Mouse (Mus musculus): ENCODE measurements around the gene Tmem81. TPM values are rescaled to one million over a fixed set of nuclear protein-coding genes. Genes with fewer than 3 reads are reported as not detected.

Tmem81 gene
- polyA plus RNA-seq, 1 experiment from 2014 or later = 2.0 TPM

DNA sequence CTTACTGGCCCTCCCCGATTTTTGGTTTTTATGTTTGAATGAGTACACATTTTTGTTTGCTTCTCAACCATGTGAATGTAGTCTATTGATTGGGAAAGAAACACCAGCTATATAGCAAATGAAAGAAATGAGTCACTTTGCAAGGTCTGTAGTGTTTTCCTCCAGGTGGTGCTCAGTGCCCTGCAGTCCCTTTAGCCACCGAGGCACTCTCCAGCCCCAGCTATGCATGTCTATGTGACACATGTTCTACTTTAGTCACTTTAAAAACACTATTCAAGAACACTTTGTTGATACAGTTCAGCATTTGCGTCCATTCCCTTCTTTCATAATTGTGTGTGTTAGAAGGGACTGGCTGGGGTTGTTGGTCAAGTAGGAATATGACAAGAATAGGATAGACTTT lies 22.8 kb upstream of the Tmem81 start:
- peaks cover 18% of the 10 kb centered on the region for H3K4me1 ChIP-seq
- H3K27ac ChIP-seq = no peak overlapping the region
- WGBS = 87% methylated on average over 3 of the region's 3 CpGs
- no peak overlapping the region for H3K9ac ChIP-seq
- no peak overlapping the region for H3K4me2 ChIP-seq (replicated peaks)
- H3K4me3 ChIP-seq = no peak overlapping the region
- H3K27me3 ChIP-seq = no peaks in the 10 kb centered on the region
- H3K36me3 ChIP-seq = peaks cover 29% of the 10 kb centered on the region
- H3K9me3 ChIP-seq = no peaks in the 10 kb centered on the region
- no peak for ATAC-seq (ENCODE audit: low FRiP score, low read depth)

DNA sequence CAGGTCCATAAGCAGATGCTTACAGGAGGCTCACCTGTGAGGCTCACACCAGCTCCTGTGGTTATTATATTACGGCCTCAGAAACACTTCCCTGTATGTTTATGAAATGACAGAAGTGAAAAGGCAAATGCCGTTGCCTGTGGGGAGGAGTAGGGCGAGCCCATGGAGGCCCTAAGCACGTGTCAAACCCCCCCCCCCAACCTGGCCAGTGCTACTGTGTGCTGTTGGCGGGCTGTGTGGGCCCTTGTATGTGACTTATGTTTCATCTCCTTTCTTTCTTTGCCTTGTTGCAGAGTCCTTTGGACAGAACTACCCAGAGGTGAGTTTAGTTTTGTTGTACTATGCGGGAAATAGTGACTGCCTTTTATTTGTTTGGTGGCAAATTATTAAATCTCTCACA lies 22.3 kb upstream of the Tmem81 start:
- WGBS = 84% methylated on average over 6 of the region's 6 CpGs
- Histone ChIP-seq H3K27me3 (no peaks in the 10 kb centered on the region), H3K4me1 (peaks cover 12% of the 10 kb centered on the region), H3K9me3 (no peaks in the 10 kb centered on the region), H3K9ac (no peak overlapping the region), H3K4me3 (no peak overlapping the region), H3K36me3 (peaks cover 35% of the 10 kb centered on the region), H3K27ac (no peak overlapping the region), H3K4me2 (replicated peaks) (no peak overlapping the region)
- ATAC-seq (ENCODE audit: low FRiP score, low read depth) = no peak

DNA sequence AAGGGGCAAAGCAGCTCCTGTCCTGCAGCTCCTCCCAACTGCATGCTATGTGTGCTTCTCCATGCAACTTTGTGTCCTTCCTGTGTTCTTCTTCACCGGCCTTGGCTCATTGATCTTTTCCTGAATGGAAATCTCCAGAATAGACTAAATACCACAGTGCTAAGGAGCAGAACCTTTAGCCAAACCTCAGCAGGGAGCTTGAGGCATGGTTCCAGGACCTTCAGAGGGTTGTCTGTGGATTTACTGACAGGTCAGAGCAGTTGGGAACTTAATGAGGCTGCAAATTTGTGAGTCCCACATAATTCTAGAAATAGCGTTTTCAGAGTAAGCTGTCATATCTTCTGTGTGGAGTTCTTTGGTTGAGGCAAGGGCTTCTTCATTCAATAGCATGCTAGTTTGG lies 5.5 kb upstream of the Tmem81 start:
- Histone ChIP-seq H3K27ac (no peak overlapping the region), H3K4me1 (no peaks in the 10 kb centered on the region), H3K9ac (no peak overlapping the region), H3K4me2 (replicated peaks) (no peak overlapping the region), H3K4me3 (no peak overlapping the region), H3K36me3 (peaks cover 91% of the 10 kb centered on the region), H3K27me3 (no peaks in the 10 kb centered on the region), H3K9me3 (no peaks in the 10 kb centered on the region)
- no peak for ATAC-seq (ENCODE audit: low FRiP score, low read depth)
- whole genome bisulfite sequencing = 91% methylated on average over 2 of the region's 2 CpGs

DNA sequence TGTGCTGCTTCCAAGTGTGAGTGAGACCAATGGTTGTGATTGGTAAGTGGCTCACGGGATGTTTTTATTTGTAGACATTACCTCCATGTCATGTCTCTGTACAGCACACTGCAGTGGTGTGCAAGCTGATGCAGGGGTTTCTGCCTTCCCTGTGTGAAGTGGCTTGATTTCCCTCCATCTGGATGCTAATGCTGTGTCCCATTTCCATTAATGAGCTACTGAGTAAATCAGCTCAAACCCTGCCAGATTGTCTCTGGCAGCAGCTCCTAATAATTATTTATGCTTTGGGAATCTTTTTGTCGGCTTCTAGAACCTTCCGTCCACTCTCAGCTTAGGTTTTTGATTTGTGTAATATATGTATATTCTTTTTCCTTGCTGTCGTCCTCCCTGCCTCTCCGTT lies 875 bp upstream of the Tmem81 start:
- Histone ChIP-seq H3K4me2 (replicated peaks) (no peak overlapping the region), H3K9ac (no peak overlapping the region), H3K4me3 (no peak overlapping the region), H3K36me3 (peaks cover 76% of the 10 kb centered on the region), H3K27me3 (no peaks in the 10 kb centered on the region), H3K9me3 (no peaks in the 10 kb centered on the region), H3K27ac (no peak overlapping the region), H3K4me1 (no peaks in the 10 kb centered on the region)
- 94% methylated on average over 5 of the region's 5 CpGs for WGBS
- ATAC-seq (ENCODE audit: low FRiP score, low read depth) = no peak

DNA sequence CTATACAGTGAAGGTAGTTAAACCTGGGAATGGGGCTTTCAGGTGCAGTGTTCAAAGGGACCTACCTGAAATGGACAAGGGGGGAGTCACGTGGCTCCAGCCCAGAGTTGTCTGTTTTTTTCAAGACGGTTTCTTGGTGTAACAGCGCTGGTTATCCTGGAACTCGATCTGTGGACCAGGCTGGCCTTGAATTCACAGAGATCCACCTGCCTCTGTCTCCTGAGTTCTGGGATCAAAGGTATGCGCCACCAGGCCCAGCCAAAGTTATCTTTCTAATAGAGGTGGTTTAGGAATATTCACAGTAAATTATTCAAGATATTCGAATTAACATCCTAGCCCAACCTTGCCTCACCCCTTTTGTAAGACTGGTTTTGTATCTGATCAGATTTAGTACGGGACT lies 626 bp downstream of the Tmem81 start:
- Histone ChIP-seq H3K9me3 (no peaks in the 10 kb centered on the region), H3K27ac (no peak overlapping the region), H3K27me3 (no peaks in the 10 kb centered on the region), H3K4me1 (peaks cover 4% of the 10 kb centered on the region), H3K9ac (no peak overlapping the region), H3K36me3 (peaks cover 61% of the 10 kb centered on the region), H3K4me3 (no peak overlapping the region), H3K4me2 (replicated peaks) (no peak overlapping the region)
- 95% methylated on average over 7 of the region's 7 CpGs for WGBS
- ATAC-seq (ENCODE audit: low FRiP score, low read depth) = no peak

DNA sequence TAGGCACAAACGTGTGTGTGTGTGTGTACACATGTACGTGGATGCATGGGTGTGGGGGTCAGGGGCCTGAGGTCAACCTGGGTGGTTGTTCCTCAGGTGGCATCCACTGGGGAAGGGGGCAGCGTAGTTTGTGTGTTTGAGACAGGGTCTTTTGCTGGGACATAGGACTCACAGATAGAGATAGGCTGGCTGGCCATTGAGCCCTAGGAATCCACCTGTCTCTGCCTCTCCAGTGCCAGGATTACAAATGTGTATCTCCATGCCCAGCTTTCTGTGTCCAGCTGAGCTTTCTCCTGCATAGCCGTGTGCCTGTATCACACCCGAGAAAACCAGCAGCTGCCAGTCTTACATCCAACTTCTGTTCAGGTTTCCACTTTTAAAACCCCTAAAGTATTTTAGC lies 3.7 kb downstream of the Tmem81 start:
- Histone ChIP-seq H3K9ac (no peak overlapping the region), H3K27me3 (no peaks in the 10 kb centered on the region), H3K4me2 (replicated peaks) (no peak overlapping the region), H3K4me1 (peaks cover 9% of the 10 kb centered on the region), H3K36me3 (peaks cover 35% of the 10 kb centered on the region), H3K9me3 (no peaks in the 10 kb centered on the region), H3K4me3 (no peak overlapping the region), H3K27ac (no peak overlapping the region)
- WGBS = 89% methylated on average over 5 of the region's 5 CpGs
- no peak for ATAC-seq (ENCODE audit: low FRiP score, low read depth)

DNA sequence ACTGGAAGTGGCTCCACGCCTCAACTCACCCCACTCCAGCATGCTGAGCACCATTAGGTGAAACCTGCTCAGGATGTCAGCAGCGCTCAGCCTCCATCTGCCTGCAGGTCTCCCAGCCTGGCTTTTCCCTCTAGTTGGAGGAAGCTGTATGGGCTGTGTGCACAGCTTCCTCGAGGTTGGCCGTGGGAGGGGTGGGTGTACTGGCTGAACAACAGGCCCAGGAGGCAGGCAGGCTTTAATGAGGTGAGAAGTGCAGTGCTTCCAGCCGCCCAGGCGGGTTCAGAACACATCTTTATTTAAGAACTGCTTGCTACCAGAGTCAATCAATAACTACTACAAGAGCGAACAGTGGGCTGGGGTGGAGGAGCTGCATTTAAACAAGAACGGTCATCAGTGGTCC lies 5.5 kb downstream of the Tmem81 start:
- no peak overlapping the region for H3K4me2 ChIP-seq (replicated peaks)
- H3K36me3 ChIP-seq = peaks cover 17% of the 10 kb centered on the region
- no peak overlapping the region for H3K27ac ChIP-seq
- no peak for ATAC-seq (ENCODE audit: low FRiP score, low read depth)
- 0 out of 2 replicates have a peak overlapping the region, but pooled peaks have one; percentile 8 for H3K9ac ChIP-seq
- H3K4me1 ChIP-seq = peaks cover 9% of the 10 kb centered on the region
- no peak overlapping the region for H3K4me3 ChIP-seq
- 31% methylated on average over 8 of the region's 8 CpGs for WGBS
- H3K27me3 ChIP-seq = no peaks in the 10 kb centered on the region
- no peaks in the 10 kb centered on the region for H3K9me3 ChIP-seq

DNA sequence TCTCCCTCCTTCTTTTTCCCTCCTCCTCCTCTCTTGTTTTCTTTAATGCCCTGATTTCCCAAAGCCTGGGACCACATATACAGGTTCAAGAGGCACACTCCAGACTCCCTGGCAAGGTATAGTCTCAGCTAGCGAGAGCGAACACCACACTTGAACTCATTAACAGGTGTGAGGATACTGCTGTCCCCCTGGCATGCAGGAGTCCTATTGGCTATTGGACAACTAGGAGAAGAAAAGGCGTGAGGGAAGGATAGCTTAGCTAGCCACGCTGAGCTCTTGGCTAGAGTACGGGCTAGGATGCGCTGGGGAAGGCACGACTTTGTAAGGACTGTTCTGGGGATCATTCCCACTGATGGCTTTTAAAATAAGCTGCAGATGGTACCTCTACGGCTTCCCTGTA lies 6.1 kb downstream of the Tmem81 start:
- no peak for ATAC-seq (ENCODE audit: low FRiP score, low read depth)
- no peaks in the 10 kb centered on the region for H3K27me3 ChIP-seq
- no peak overlapping the region for H3K9ac ChIP-seq
- no peak overlapping the region for H3K4me2 ChIP-seq (replicated peaks)
- H3K36me3 ChIP-seq = peaks cover 11% of the 10 kb centered on the region
- no peak overlapping the region for H3K27ac ChIP-seq
- WGBS = 73% methylated on average over 8 of the region's 8 CpGs
- peaks cover 9% of the 10 kb centered on the region for H3K4me1 ChIP-seq
- H3K4me3 ChIP-seq = no peak overlapping the region
- no peaks in the 10 kb centered on the region for H3K9me3 ChIP-seq

DNA sequence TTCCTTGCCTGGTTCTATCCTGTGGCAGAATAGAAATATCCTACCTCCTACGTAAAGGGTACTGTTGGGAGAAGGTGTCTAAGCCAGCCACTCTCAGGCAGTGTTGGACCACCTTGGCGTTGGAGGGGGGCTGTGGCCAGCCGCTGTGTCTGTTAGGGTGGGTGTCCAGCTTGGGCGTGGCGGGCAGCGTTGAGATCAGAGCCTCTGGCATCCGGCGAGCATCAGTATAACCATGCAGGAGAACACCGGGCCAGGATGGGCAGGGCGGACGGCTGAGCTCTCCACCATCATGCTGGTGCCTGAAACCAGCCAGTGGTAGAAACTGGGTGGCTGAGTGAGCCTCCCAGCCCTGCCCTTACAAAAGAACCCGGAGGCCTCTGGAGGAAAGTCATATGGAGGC lies 9.3 kb downstream of the Tmem81 start:
- Histone ChIP-seq H3K27me3 (no peaks in the 10 kb centered on the region), H3K4me1 (peaks cover 9% of the 10 kb centered on the region), H3K27ac (no peak overlapping the region), H3K9ac (no peak overlapping the region), H3K4me3 (no peak overlapping the region), H3K9me3 (no peaks in the 10 kb centered on the region), H3K36me3 (no peaks in the 10 kb centered on the region), H3K4me2 (replicated peaks) (no peak overlapping the region)
- WGBS = 89% methylated on average over 12 of the region's 12 CpGs
- no peak for ATAC-seq (ENCODE audit: low FRiP score, low read depth)

DNA sequence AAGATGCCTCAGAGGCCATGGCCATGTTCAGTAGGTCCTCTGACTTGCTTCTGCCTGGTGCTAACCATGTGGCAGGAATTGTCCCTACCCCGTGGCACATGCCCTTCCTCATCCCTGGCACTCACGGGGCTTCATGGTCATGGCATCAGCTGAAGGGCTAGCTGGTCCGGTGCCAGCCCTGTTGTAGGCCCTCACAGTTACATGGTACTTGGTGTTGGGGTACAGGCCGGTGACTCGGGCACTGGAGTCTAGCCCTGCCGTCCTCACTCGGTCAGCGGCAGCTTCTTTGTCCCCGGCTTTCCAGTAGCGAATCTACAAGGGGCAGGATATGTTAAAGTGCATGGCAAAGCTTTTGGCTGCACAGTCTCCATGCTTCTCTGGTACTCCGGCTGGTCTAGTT lies 10.7 kb downstream of the Tmem81 start:
- Histone ChIP-seq H3K9me3 (no peaks in the 10 kb centered on the region), H3K27me3 (no peaks in the 10 kb centered on the region), H3K4me3 (no peak overlapping the region), H3K4me1 (peaks cover 4% of the 10 kb centered on the region), H3K27ac (no peak overlapping the region), H3K4me2 (replicated peaks) (no peak overlapping the region), H3K36me3 (no peaks in the 10 kb centered on the region), H3K9ac (no peak overlapping the region)
- WGBS = 89% methylated on average over 11 of the region's 11 CpGs
- ATAC-seq (ENCODE audit: low FRiP score, low read depth) = no peak

DNA sequence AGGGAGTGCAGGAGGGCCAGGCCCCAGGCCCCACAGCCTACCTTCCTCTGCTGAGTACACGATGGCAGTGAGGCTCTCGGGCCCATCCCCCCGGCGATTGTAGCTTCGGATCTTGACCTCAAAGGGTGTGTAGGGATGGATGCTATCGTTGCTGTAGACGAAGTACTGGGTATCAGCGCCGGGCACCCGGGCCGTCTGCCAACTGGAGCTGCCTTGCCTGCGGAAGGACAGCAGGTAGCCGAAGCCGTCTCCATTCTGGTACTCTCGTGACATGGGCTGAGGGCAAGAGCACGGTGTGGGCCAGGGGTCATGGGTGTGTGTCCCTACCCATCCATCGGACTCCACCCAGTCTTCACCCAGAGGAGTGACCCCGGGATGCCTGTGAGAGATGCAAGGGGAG lies 12.6 kb downstream of the Tmem81 start:
- H3K4me3 ChIP-seq = no peak overlapping the region
- no peaks in the 10 kb centered on the region for H3K9me3 ChIP-seq
- no peak overlapping the region for H3K4me2 ChIP-seq (replicated peaks)
- no peak overlapping the region for H3K9ac ChIP-seq
- WGBS = 82% methylated on average over 18 of the region's 18 CpGs
- no peaks in the 10 kb centered on the region for H3K27me3 ChIP-seq
- H3K27ac ChIP-seq = no peak overlapping the region
- no peaks in the 10 kb centered on the region for H3K36me3 ChIP-seq
- ATAC-seq (ENCODE audit: low FRiP score, low read depth) = no peak
- H3K4me1 ChIP-seq = no peaks in the 10 kb centered on the region

DNA sequence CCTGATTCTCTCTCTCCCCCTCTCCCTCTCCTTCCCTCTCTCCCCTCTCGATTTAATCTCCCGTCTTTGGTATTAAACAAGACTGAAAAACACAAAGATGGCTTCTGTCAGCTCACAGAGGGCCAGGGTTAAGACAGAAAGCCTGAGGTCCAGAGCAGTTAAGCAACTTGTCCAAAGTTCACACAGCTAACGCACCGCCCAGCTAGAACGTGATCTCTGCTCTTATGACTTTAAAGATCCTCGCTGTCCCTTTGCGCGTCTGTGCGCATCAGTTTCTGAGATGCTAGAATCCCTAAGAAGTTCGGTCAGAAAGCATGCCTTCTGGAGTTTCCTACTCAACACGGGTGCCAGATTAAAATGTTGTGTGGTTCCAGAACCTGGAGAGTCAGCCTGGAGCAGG lies 13.7 kb downstream of the Tmem81 start:
- no peak overlapping the region for H3K27ac ChIP-seq
- ATAC-seq (ENCODE audit: low FRiP score, low read depth) = no peak
- WGBS = 90% methylated on average over 11 of the region's 11 CpGs
- no peaks in the 10 kb centered on the region for H3K27me3 ChIP-seq
- no peaks in the 10 kb centered on the region for H3K9me3 ChIP-seq
- H3K4me2 ChIP-seq (replicated peaks) = no peak overlapping the region
- H3K4me3 ChIP-seq = no peak overlapping the region
- no peaks in the 10 kb centered on the region for H3K36me3 ChIP-seq
- no peak overlapping the region for H3K9ac ChIP-seq
- H3K4me1 ChIP-seq = no peaks in the 10 kb centered on the region

DNA sequence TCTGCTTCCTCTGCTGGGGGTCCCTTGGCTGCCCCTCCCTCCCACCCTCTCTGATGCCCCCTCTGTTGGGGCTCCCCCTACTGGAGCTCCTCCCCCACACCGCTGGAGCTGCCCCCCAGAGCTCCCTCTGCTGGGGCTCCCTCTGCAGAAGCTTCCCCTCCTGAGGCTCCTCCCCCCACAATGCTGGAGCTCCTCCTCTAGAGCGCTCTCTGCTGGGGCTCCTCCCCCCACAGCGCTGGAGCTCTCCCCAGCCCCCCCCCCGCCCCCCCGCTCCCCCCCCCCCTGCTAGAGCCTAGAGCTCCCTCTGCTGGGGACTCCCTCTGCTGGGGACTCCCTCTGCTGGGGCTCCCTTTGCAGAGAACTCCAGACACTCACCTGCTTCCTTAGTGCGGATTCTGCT lies 14.7 kb downstream of the Tmem81 start:
- H3K4me1 ChIP-seq = no peaks in the 10 kb centered on the region
- 0% methylated on average over 2 of the region's 6 CpGs for WGBS
- no peaks in the 10 kb centered on the region for H3K9me3 ChIP-seq
- no peaks in the 10 kb centered on the region for H3K36me3 ChIP-seq
- ATAC-seq (ENCODE audit: low FRiP score, low read depth) = peak; percentile 43
- H3K9ac ChIP-seq = no peak overlapping the region
- 0 out of 2 replicates have a peak overlapping the region, but pooled peaks have one; percentile 27 for H3K4me2 ChIP-seq (replicated peaks)
- H3K4me3 ChIP-seq = no peak overlapping the region
- H3K27ac ChIP-seq = no peak overlapping the region
- peaks cover 6% of the 10 kb centered on the region; the same call in 1 of the 2 replicates for H3K27me3 ChIP-seq

All from limb, embryonic 13.5 days (tissue).